In genomic region chr6:51288306-51289066, GRCm38 (mm10) we compare ENCODE assay signal across 24 mouse cellular contexts.
"Had no signal": no experiment of that assay in that cellular context is flagged by ENCODE, and none has a peak within 500 bp of the region (broad histone marks: within the 10 kb centered on the region; RNA-seq: fewer than 3 reads in every experiment).

No protein-coding gene starts in this region.

- H3K27me3 ChIP-seq: heart, embryonic 12.5 days; hindbrain, embryonic 13.5 days; hindbrain, embryonic 15.5 days; intestine, embryonic 15.5 days; limb, embryonic 13.5 days; limb, embryonic 15.5 days had no signal

- H3K4me2 ChIP-seq: heart, embryonic 12.5 days; hindbrain, embryonic 13.5 days; hindbrain, embryonic 15.5 days; intestine, embryonic 15.5 days; limb, embryonic 13.5 days; limb, embryonic 15.5 days; liver, embryonic 12.5 days had no signal

- H3K4me3 ChIP-seq: heart, embryonic 10.5 days; heart, embryonic 12.5 days; hindbrain, embryonic 13.5 days; hindbrain, embryonic 15.5 days; intestine, embryonic 15.5 days; layer of hippocampus, adult 2 months; limb, embryonic 13.5 days; limb, embryonic 15.5 days; liver, embryonic 12.5 days had no signal

- ATAC-seq: hindbrain, postnatal 0 days; intestine, embryonic 15.5 days; intestine, postnatal 0 days; liver, embryonic 12.5 days had no signal

- H3K36me3 ChIP-seq: heart, embryonic 10.5 days; heart, embryonic 12.5 days; hindbrain, embryonic 13.5 days; hindbrain, embryonic 15.5 days; intestine, embryonic 15.5 days; limb, embryonic 13.5 days; limb, embryonic 15.5 days; liver, embryonic 12.5 days had no signal

- DNase-seq: gastrocnemius, postnatal 14 days; gastrocnemius, postnatal 36 days; heart, adult 18-20 months; heart, postnatal 10 days; heart, postnatal 36 days; kidney, adult 18-20 months; kidney, adult 8-10 months; kidney, postnatal 10 days; kidney, postnatal 25 days; kidney, postnatal 4 days; layer of hippocampus, postnatal 36 days; left cerebral cortex, postnatal 4 days had no signal

- H3K9me3 ChIP-seq: heart, embryonic 10.5 days; heart, embryonic 12.5 days; hindbrain, embryonic 15.5 days; intestine, embryonic 15.5 days; limb, embryonic 13.5 days; limb, embryonic 15.5 days; liver, embryonic 12.5 days had no signal

- H3K4me1 ChIP-seq: hindbrain, embryonic 13.5 days; hindbrain, embryonic 15.5 days had no signal

- H3K27ac ChIP-seq: heart, embryonic 10.5 days; hindbrain, embryonic 13.5 days; hindbrain, embryonic 15.5 days; hindbrain, postnatal 0 days; intestine, embryonic 15.5 days; layer of hippocampus, adult 2 months; limb, embryonic 13.5 days; limb, embryonic 15.5 days; liver, embryonic 12.5 days; liver, embryonic 14.5 days had no signal

- H3K9ac ChIP-seq: heart, embryonic 12.5 days; hindbrain, embryonic 13.5 days; hindbrain, embryonic 15.5 days; intestine, embryonic 15.5 days; limb, embryonic 13.5 days; limb, embryonic 15.5 days; liver, embryonic 12.5 days; liver, embryonic 14.5 days had no signal
